Mouse (Mus musculus) lung, embryonic 16.5 days (tissue): Measurements from ENCODE around the gene Tnf. TPM values are rescaled to one million over a fixed set of nuclear protein-coding genes. Genes with fewer than 3 reads are reported as not detected.
A peak's percentile ranks its signal among the peaks of the same experiment; 100 is the strongest.

Experiments
- ATAC-seq: fragments of 200-750 bp; cut with Nextera tagmentation; 2 replicates; pipeline ENCODE4 v1.8.0; 2017; ENCODE audit warnings: low read depth, mild to moderate bottlenecking, moderate library complexity
- H3K27ac ChIP-seq: fragments of 300-500 bp; sonication (generic); 2 replicates; pipeline ENCODE4 v1.5.1; 2014; ENCODE audit warnings: mild to moderate bottlenecking, control low read depth, low read length
- H3K27me3 ChIP-seq: fragments of 300-500 bp; sonication (generic); 2 replicates; pipeline ENCODE4 v1.6.1; 2014; ENCODE audit warnings: low read depth, low read length, mixed read lengths; ENCODE audit not compliant: control insufficient read depth, insufficient read depth
- H3K36me3 ChIP-seq: fragments of 300-500 bp; sonication (generic); 2 replicates; pipeline ENCODE4 v1.6.1; 2014; ENCODE audit warnings: low read length; ENCODE audit not compliant: control insufficient read depth, insufficient read depth
- H3K4me1 ChIP-seq: fragments of 300-500 bp; sonication (generic); replicated peaks from 2 replicates; pipeline ENCODE4 v1.6.1; 2014; ENCODE audit warnings: low read length, mixed read lengths; ENCODE audit not compliant: control insufficient read depth, insufficient read depth
- H3K4me2 ChIP-seq: fragments of 300-500 bp; sonication (generic); 2 replicates; pipeline ENCODE4 v1.6.1; 2014; ENCODE audit warnings: low read depth, low read length, control low read depth
- H3K4me3 ChIP-seq: fragments of 300-500 bp; sonication (generic); 2 replicates; pipeline ENCODE4 v1.5.1; 2014; ENCODE audit warnings: mild to moderate bottlenecking, low read length, control low read depth
- H3K9ac ChIP-seq: fragments of 300-500 bp; sonication (generic); 2 replicates; pipeline ENCODE4 v1.6.1; 2014; ENCODE audit warnings: low read length, control low read depth
- H3K9me3 ChIP-seq: fragments of 300-500 bp; sonication (generic); 2 replicates; pipeline ENCODE4 v1.6.1; 2016; ENCODE audit warnings: low read length; ENCODE audit not compliant: control insufficient read depth
- WGBS: fragments of 180-500 bp; shearing (Covaris S2); extraction: QIAGEN DNeasy Blood & Tissue Kit; methylation state at CpG from one replicate; pipeline ENCODE4 v1.1.7; 2014; 5-methylcytosine and 5-hydroxymethylcytosine counted together
- polyA plus RNA-seq: library from polyadenylated mRNA; unstranded; fragments of >200 nt; fragmentation: Nextera tagmentation; extraction: Ambion mirVana; gene quantifications from 2 replicates; pipeline ENCODE4 v1.2.1, GENCODE M21; 2015

Tnf gene
- polyA plus RNA-seq, 1 experiment from 2014 or later, result 0.09 TPM

GRCm38 (mm10) chr17:35186681-35187080 lies 15.1 kb downstream of the Tnf start:
- Histone ChIP-seq H3K4me3 (peak overlapping the region; percentile 56), H3K27ac (peak overlapping the region; percentile 64), H3K27me3 (no peaks in the 10 kb centered on the region), H3K9me3 (no peaks in the 10 kb centered on the region), H3K36me3 (no peaks in the 10 kb centered on the region), H3K4me1 (peaks cover 7% of the 10 kb centered on the region; the same call in 1 of the 2 replicates), H3K9ac (peak overlapping the region; percentile 50), H3K4me2 (peak overlapping the region; percentile 48)
- peak; percentile 41 for ATAC-seq
- 2% methylated on average over 4 of the region's 4 CpGs for WGBS

- H3K9ac ChIP-seq, result peak overlapping the region; percentile 50
- peak; percentile 86 for ATAC-seq
- peak overlapping the region; percentile 48 for H3K4me2 ChIP-seq
- 2% methylated on average over 18 of the region's 18 CpGs for WGBS
- peak overlapping the region; percentile 56 for H3K4me3 ChIP-seq
- H3K27ac ChIP-seq, result peak overlapping the region; percentile 64
- H3K4me1 ChIP-seq, result peaks cover 7% of the 10 kb centered on the region; the same call in 1 of the 2 replicates
- no peaks in the 10 kb centered on the region for H3K9me3 ChIP-seq
- H3K36me3 ChIP-seq, result no peaks in the 10 kb centered on the region
- H3K27me3 ChIP-seq, result no peaks in the 10 kb centered on the region
Observed at GRCm38 (mm10) chr17:35185639-35186611, 15.9 kb downstream of the Tnf start.

- H3K4me1 ChIP-seq, result no peaks in the 10 kb centered on the region
- H3K27me3 ChIP-seq, result no peaks in the 10 kb centered on the region
- no peak overlapping the region for H3K27ac ChIP-seq
- no peak for ATAC-seq
- H3K36me3 ChIP-seq, result no peaks in the 10 kb centered on the region
- H3K9ac ChIP-seq, result no peak overlapping the region
- H3K4me3 ChIP-seq, result no peak overlapping the region
- H3K4me2 ChIP-seq, result no peak overlapping the region
- whole genome bisulfite sequencing, result 80% methylated on average over 5 of the region's 5 CpGs
- H3K9me3 ChIP-seq, result no peaks in the 10 kb centered on the region
Observed at GRCm38 (mm10) chr17:35180093-35180492, 21.7 kb downstream of the Tnf start.

DNA sequence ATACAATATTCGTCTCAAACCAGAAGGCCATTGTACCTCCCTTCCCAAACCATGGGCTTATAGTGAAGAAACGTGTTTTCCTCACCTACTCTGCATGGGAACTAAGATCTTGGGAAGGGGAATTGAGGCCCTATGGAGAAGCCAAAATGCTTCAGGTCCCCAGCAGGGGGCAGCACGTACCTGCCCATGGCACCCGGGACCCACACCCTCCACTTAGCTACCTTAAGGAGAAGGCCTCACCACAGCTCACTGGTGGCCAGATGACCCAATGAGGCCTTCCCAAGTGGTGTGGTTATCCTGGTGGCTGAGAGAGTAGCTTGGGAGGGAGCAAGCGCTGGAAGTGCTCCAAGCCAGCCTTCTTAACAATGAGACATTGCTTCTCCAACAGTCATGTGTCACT lies 23.3 kb downstream of the Tnf start:
- 8% methylated on average over 5 of the region's 5 CpGs for WGBS

DNA sequence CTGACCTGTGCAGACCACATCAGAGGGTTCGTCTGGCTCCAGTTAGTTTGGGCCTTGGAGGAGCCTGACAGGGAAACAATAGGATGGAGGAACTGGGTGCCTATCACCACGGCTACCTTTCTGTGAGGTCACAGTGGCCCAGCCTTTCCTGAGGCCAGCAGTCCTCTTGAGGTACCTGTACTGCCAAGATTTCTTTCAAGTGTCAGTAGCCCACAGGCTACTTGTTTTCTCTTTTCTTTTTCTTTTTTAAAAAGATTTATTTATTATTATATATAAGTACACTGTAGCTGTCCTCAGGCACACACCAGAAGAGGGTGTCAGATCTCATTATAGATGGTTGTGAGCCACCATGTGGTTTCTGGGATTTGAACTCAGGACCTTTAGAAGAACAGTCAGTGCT lies 25.8 kb downstream of the Tnf start, which contains the start of gene Aif1:
Aif1 (minus strand) TSS at position 101 of the 400 bp plus-strand sequence.
- WGBS, result 39% methylated on average over 2 of the region's 2 CpGs
- Histone ChIP-seq H3K36me3 (no peaks in the 10 kb centered on the region), H3K4me3 (no peak within 1 kb of the TSS), H3K4me2 (no peak within 1 kb of the TSS), H3K9ac (no peak within 1 kb of the TSS), H3K27ac (no peak within 1 kb of the TSS), H3K27me3 (no peaks in the 10 kb centered on the region), H3K9me3 (no peaks in the 10 kb centered on the region), H3K4me1 (no peaks in the 10 kb centered on the region)
- ATAC-seq, result no peak

More for the DNA sequence above, 23.3 kb downstream of the Tnf start:
- no peak overlapping the region for H3K4me3 ChIP-seq
- no peaks in the 10 kb centered on the region for H3K4me1 ChIP-seq
- H3K27me3 ChIP-seq, result no peaks in the 10 kb centered on the region
- ATAC-seq, result peak; percentile 86
- H3K36me3 ChIP-seq, result no peaks in the 10 kb centered on the region
- no peak overlapping the region for H3K4me2 ChIP-seq
- H3K27ac ChIP-seq, result no peak overlapping the region
- H3K9ac ChIP-seq, result no peak overlapping the region
- no peaks in the 10 kb centered on the region for H3K9me3 ChIP-seq

DNA sequence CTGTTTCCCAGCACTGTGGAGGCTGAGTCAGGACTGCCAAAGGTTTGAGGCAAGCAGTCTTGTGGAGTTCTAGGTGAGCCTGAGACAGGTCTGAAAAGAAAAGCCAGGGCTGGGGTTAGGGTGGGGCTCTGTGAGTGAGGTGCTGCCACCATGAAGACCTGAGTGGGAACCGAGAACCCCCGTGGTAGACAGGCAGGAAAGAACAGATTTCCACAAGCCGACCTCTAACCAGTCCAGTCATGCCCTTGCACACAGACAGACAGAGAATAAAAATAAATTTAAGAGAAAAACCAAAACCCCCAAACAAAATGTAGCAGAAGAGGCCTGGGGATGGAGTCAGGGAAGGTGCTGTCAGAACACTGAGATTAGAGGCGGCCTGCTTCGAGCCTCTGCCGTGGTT lies 26.4 kb downstream of the Tnf start:
- H3K36me3 ChIP-seq, result no peaks in the 10 kb centered on the region

DNA sequence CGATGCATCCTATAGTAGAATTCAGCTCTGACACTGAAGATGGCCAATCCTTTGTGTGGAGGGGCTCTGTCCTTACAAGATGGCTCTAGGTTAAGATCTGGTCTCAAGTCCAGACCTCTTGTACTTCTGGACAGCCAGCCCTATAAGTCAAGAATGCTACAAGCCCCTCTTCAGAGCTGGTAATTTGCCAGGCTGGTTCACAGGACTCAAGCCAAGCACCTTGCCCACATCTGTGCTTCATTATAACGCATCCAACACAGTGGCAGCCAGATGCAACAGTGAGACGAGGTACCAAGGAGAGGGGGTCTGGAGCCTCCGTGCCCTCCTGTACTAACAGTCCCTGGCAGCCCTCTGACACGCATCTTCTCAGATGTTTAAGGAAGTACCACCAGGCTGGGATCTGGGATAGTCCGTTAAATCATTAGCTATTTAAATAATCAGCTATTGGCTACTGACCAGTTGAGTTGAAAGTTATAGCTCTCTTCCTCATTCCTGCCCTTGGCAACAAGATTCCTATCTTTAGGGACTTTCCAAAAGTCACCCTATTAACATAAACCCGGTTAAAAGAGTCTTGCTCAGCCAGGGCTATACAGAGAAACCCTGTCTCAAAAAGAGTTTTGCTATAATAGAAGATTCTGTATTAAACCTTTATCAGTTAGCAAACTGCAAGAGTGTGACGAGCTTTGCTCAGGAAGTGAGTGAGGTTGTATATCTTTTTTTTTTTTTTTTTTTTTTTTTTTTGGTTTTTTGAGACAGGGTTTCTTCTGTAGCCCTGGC lies 27.4 kb downstream of the Tnf start:
- H3K4me3 ChIP-seq, result no peak overlapping the region
- no peak for ATAC-seq
- WGBS, result 53% methylated on average over 8 of the region's 8 CpGs

More for the DNA sequence above, 26.4 kb downstream of the Tnf start:
- Histone ChIP-seq H3K4me2 (no peak overlapping the region), H3K9me3 (no peaks in the 10 kb centered on the region), H3K9ac (no peak overlapping the region), H3K27me3 (no peaks in the 10 kb centered on the region), H3K27ac (no peak overlapping the region), H3K4me3 (no peak overlapping the region), H3K4me1 (no peaks in the 10 kb centered on the region)
- 66% methylated on average over 6 of the region's 6 CpGs for WGBS
- ATAC-seq, result no peak

DNA sequence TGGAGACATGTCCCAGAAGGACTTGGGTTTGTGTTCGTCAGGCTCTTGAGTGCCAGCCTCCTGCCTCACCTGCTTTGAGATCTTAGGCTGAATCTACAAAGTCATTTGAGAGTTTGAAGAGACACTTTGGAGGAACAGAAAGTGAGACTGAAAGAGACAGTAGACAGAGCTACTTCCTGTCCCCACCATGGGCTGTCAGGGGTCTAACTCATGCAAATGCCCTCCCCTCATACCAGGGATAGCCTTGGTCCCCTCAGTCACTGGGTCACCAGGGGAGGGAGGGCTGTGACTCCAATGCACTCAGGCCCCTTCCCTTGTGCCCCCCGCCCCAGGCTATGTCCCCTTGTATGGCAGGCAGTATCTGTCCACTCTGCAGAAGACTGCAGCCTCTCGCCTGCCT lies 28.5 kb downstream of the Tnf start:
- WGBS, result 62% methylated on average over 3 of the region's 3 CpGs
- no peak for ATAC-seq
- Histone ChIP-seq H3K4me2 (no peak overlapping the region), H3K4me1 (no peaks in the 10 kb centered on the region), H3K9me3 (no peaks in the 10 kb centered on the region), H3K4me3 (no peak overlapping the region), H3K27ac (no peak overlapping the region), H3K27me3 (no peaks in the 10 kb centered on the region), H3K9ac (no peak overlapping the region), H3K36me3 (no peaks in the 10 kb centered on the region)

More for the DNA sequence above, 27.4 kb downstream of the Tnf start:
- Histone ChIP-seq H3K9ac (no peak overlapping the region), H3K4me2 (no peak overlapping the region), H3K27me3 (no peaks in the 10 kb centered on the region), H3K4me1 (no peaks in the 10 kb centered on the region), H3K36me3 (no peaks in the 10 kb centered on the region), H3K27ac (no peak overlapping the region), H3K9me3 (no peaks in the 10 kb centered on the region)
